Mouse (Mus musculus) monocyte, adult 5-6 weeks (primary cell): ENCODE results near the gene Socs2. TPM values are rescaled to one million over a fixed set of nuclear protein-coding genes. Genes with fewer than 3 reads are reported as not detected.

Source experiments
- ATAC-seq: fragments of 153-309, 156-312 bp; replicated peaks from 2 replicates; pipeline ENCODE4 v1.8.0; 2017; ENCODE audit warnings: mild to moderate bottlenecking; ENCODE audit not compliant: low TSS enrichment, insufficient number of reproducible peaks, severe bottlenecking, poor library complexity, low FRiP score
- total RNA-seq: library from RNA; stranded (forward); fragments of 200-1000, 200-491, 200-594 nt; gene quantifications from 3 replicates; pipeline ENCODE4 v1.2.3, GENCODE M21; 2017

Gene Socs2
- total RNA-seq, 1 experiment from 2014 or later = 0.76 TPM

DNA sequence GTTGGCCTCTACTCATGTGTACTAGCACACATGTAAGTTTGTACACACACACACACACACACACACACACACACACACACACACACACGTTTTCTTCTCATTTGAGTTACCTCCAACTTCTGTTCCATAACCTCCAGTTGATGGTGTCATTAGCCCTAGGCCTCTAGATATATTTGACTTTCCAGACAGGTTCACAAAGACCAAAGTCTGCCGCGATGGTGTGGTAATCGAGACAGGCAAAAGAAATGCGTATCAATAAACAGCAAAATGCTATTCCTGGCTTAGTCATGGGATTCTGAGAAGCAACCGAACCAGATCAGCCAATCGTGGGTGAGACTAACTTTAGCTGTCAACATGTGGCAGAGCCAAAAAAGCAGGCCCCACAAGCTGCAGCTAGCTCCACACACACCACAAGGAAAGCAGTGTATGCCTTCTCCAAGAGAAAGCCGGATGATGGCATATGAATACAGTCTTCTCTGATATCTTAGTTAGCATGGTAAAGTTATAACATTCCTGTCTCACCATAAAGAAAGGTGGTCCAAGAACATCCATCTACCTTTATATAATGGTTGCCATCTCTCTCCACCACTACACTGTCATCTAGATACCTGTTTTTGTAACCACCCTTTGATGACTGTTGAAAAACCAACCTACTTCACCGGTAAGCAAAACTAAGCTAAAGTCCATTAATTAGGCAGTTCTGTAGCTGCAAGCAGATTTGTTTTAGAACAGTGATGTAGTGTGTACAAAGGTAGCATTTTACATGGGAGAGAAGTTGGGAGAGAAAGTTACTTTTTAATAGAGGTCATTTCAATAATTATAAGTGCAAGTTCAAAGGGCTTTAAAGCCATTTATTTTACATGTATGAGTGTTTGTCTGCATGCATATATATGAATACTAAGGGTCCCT is 9.5 kb upstream of the Socs2 start:
- no peak for ATAC-seq

DNA sequence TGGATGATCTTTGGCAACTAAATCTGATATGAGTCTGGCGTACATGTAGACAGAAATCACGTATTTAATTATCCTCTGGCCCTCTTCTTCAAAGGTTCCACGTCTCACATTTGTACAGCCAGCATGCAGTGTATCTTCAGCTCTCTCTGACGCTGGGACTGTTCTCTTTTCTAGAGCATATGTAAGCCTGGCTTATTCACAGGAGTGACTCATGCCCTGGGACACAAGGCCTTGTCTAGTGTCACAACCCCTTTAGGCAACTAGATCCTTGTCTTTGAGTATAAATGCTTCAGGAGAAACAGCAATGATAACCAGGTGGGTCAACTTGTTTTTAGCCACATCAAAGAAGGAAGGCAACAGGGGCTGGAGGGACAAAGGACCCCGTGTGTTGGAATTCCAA is 5.7 kb upstream of the Socs2 start:
- no peak for ATAC-seq

DNA sequence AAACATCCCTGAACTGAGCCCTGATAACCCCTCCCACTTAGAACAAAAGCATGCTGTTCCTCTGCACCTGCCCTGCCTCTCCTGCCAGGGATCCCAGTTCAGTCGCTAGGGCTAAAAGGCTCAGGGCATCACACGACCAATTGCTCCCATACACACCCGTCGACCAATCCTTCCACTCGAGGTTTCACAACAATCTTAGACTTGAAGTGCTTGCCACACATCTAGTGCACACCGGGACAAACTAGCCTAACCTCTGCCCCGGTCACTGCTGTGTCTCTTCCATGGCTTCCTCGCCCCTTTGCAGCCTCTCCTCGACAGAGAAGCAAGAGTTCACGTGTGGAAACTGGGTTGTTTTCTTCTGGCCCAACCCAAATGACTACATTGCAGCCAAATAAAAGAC is 3.3 kb upstream of the Socs2 start:
- ATAC-seq = no peak

DNA sequence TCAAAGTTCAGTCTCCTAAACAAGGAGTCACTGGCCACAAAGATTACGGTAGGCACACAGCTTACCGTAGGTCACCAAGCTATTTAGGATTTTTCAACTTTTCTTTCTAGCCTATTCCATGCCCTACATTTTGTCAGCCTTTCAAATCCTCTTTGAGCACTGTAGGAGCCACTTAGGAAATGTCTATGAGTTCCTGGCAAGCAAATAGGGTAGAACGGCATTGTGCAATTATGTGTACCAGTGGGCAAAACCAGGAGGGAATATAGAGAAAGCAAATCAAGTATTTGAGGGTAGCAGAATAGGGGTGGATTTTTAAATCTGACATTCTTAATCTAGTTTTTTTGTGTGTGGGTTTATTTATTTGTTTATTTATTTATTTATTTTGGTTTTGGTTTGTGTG is 2.7 kb upstream of the Socs2 start:
- no peak for ATAC-seq

DNA sequence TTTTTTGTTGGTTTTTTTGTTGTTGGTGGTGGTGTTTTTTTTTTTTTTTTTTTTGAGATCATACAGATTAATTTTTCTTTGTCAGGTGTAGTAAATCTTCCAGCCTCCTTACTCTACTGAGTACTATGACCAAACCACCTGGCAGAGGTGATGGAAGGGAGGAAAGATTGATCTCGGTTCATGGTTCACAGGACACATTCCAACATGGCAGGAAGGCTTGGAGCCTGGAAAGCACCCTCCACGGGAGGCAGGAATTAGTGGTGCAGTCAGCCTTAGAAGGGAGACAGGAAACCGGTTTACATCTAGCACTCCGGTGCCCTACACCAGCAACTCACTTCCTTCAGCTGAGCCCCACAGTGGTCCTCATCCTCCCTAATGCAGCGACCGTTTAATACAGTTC is 1.7 kb upstream of the Socs2 start:
- ATAC-seq = no peak

DNA sequence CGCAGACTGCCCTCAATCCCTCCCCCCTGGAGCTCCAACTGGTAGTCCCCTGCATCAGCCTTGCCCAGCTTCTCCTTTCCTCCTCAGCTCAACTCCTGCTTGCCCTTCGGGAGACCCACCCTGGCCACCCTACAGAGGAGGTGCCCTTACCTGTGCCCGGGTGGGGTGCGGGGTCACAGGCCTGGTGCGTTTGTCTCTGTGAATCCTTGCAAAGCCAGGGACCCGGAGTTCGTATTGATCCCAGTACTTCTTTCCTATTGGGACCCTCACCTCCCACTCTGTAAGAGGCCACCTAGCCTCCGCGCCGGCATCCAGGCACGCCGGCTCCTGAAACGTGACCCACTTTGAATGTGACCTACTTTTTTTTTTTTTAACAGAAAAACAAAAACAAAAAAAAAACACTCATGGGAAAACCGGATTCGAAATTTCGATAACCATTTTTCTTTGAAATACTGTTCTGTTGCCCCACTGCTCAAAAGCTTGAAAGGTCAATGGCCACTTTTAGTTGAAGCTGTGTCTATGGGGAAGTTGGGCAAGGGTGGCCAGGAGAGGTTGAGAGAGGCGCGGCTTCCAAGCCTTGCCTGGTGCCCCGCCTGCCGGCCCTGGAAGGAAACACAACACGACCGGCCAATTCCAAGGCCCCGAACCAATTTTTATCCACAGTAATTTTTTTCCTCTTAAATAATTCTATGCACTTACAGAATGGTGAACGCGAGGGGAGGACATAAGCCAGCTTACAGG is 686 bp upstream of the Socs2 start:
- peak; percentile 78 for ATAC-seq

DNA sequence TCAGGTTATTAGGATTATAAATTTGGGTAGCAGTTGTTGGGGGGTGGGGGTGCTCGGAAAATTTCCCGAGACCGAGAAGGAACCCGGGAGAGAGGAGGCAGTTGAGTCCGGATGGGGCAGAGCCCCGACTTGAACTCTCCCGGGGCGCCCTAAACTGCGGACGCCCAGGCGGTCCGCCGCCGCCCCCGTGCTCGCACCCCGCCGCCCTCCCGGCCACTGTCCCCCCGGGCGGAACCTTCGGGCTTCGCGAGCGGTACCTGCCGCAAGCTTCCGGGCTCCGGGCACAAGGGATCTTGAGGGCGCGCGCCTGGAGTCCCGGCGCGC is 657 bp downstream of the Socs2 start:
- no peak for ATAC-seq

DNA sequence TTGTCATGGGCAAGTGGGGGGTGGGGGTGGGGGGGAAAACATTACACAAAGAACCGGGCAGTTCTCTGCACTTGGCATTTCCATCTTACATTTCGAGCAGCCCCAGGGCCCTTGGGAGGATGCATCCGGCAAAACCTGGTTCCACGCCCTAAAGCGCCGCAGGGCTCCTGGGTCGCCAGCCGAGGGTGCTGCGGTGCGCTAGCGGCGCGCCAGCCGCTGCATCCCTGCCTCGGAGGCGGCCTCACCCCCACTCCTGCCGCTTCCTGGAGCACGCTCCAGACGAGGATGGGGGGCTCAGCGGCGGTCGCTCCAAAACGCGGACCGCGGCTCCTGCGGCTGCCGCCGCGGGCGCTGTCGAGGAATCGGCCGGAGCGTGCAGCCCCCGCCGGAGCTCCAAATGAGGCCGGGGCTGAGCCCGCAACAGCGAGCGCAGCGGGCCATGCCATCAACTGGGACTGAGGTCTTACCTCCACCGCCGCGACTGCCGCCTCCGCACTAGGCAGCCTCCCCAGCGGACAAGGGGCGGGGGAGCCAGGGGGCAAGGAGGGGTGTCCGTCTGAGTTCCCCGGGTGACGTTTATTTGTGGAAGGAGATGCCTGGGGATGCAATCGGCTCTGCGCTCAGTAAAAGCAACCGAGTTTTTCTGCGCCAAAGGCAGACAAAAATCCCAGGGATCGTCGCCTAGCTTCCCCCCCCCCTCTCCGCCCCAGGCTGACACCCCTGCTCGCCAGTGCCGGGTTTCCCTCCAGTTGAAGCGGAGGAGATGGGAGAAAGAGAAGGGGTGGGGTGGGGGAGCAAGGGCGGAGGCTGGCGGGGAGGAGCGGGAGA is 1.2 kb downstream of the Socs2 start:
- ATAC-seq = no peak

DNA sequence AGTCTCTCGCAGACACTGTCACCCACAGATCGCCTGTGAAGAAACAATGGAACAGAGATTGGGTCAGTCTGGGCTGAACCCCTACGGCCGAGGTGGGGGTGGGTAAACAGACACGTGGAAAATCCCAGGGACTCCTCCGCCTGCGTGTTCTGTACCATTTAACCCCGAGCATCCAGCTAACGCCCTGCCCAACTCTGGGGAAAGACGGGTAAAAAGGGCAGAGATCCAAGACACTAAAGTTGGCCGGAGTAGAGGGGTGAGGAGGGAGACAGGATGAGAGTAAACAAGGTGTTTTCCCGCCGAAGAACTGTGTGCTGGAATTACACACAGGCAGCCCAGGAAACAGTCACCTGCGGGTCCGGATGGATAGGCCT is 1.8 kb downstream of the Socs2 start:
- ATAC-seq = no peak

DNA sequence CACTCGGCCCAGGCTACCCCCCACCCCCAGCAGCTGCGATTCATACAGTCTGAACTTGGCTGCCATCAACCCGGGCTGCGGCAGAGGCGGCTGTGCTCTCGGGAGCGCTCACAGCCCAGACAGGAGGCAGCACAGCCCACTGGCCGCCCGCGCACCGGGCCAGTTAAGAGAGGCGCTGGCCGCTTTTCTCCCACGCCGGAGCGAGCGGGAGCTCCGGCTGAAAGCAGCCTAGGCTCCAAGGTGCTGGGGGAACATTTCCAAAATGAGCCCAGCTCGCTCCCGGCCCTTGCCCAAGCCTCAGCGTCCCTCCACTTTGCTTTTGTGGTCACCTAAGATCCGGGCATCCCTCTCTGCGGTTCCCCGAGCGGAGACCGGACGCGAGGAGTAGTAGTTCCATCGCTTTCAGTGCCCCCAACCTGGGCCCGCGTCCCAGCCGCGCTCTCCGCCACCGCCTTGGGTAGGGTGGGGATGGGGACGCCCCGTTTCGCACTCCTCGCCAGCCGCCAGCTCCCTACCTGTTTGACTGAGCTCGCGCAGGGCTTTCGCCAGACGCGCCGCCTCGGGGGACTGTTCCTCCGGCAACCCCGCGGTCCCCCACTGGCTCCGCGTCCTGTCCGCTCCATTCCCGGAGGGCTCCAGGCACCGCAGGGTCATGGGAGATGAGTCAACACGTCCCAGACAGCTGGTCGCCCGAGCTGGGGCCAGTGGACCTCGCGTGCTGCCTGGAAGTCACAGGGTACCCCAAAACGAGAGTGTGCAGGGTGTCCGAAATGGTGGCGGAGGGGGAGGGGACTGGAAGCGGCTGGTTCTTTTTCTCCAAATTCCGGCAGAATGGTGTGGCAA is 2.4 kb downstream of the Socs2 start:
- ATAC-seq = no peak

DNA sequence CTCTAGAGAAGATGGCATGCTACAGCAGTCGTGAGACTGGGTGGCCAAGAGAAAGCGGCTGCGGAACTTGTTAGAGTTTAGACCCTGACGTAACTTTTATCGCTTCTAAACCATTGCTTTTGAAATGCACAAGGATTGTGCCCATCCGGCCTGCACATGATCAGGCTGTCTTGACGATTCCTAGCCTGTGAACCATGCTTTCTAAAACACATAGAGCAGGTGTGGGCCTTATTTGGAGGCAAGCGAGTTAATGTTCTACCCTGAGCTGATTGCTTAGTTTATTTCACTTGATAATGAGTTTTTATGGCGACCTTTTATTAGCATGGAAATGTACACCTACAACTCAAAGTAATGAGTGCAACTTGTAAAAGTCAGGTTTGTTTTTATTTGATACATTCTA is 5.8 kb downstream of the Socs2 start:
- ATAC-seq = no peak

DNA sequence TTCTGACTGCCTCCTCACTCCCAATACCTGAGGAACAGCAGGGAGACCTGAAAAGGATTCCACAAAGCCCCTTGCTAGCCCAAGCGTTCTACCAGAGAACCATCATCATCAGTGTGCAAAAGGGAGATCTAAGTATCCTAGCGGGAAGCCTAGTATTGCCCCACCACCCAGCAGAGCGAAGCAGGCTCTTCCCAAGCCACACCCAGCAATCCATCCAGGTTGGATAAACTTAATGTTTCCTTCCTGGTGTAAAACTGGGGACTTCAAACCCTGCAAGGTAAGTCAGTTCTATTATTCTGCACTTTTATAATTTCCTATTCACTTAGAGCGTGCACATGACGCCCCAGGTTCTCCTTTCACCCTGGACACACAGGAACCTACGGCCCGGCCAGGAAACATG is 6.3 kb downstream of the Socs2 start:
- ATAC-seq = no peak

DNA sequence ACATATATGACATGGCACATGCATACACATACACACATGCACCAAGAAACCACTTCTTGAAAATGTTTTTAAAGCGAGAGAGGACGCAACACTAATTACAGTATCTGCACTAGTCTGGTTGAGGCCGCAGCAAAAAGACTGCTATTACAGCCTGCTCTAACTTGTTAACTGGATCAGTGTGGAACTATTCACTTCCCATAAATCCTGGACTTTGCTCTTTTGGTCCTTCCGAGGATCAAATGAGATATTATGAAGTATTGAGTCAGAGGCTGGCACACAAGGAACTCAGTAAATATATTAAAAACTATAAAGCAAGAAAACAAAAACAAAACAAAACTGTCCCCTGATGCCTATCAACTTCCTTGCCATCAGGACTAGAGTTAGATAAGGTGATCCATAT is 6.8 kb downstream of the Socs2 start:
- ATAC-seq = no peak

DNA sequence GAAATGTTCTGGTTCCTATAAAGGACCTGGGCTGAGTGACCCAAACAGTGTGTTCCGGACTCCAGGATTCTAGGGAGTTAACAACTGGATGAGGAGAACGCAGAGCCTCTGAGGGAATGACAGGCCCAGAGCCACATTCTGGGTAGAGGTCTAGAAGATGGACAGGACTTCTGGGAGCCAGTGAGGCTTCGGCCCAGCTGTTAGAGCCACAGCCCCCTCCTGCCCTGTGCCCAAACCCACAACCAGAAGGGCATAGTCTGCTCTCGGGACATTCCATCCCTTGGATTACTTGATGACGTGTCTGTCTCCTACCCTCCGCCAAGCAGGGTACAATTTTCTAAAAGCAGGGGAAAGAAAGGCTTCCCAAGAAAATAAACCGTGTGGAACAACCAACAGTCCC is 7.8 kb downstream of the Socs2 start:
- no peak for ATAC-seq

DNA sequence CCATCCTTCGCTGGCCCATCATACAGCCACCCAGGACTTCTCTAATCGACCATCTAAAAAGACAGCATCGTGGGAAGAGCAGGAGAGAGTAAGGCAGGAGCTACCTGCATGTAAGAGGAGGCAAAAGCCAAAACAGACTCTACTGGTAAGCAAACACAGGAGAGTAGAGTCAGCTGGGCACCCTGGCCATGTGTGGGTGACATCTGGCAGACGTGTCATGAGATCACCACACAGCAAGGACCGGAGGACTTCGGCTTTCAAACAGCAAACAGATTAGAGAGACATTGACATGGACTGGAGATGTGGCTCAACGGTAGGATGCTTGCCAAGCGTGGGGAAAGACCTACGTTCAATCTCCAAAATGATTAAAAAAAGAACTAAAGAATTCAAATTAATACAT is 8.5 kb downstream of the Socs2 start:
- no peak for ATAC-seq

DNA sequence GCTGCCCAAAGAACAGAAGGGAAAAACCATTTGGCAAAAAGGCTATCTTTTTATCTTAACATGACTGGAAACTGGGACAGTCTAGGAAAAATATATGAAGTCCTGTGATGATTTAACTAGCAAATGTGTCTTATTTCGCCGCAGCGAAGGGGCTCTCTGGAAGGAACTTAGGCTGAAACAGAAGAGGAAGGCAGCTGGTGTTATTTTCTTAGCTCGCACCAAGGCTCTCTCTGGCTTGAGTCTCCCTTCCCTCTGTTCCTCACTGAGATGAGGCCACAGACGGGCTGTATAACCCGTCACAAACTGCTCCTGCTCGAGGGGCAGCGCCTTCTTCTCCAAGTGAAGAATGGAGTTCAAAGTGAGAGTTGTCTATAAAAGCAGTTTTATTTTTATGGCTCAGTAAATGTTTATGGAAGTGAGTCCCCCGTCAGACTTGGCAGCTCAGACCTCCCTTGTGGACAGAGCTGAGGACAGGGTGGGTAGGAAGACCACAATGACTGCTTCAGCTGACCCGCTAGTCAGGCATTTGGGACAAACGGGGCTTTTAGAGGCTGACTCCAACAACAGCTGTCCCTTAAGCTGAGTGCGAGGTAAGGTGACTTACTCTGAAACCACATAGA is 9.3 kb downstream of the Socs2 start:
- no peak for ATAC-seq

DNA sequence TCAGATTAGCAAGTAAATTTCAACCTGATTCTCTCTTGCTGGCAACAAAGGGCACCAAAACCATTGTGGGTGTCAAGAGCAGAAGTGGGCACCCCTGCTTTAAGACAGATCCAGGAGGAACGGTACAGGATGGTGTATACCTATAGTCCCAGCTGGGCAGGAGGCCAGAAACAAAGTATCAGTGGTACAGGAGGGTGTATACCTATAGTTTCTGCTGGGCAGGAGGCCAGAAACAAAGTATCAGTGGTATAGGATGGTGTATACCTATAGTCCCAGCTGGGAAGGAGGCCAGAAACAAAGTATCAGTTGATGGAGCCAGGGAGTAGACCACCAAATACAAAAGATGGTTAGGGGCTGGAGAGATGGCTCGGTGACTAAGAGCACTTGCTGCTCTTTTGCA is 12.2 kb downstream of the Socs2 start:
- ATAC-seq = no peak

DNA sequence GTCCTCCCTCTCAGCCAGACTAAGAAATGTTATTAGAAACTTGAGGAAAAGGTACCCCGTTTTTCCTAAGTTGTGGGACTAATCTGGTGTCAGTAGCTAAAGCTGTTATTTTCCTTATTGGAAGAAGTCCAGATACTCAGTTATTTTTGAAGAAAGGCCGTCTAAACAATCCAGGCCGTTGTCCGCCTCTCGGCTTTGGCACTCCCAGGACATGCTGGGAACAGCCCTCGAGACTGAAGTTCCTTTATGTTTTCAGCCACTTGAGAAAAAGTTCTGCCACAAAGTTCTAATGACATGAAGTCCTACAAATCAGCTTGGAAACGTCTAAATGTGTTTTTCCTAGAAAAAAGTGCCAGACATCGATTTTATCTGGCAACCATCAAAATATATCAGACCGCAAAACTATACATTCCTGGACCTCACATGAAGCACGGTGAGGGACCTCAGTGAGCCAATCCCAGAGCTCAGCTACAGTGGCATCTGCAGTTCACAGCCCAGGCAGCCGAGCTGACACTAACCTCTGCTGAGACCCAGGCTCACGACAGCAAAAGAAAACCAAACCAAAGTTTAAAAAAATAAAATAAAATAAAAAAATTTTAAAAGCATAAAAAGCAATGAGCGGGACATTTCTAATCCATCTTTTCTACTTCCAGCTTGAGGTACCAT is 17.2 kb downstream of the Socs2 start:
- ATAC-seq = no peak
